Mouse (Mus musculus): ENCODE results near the gene Rere. TPM values are rescaled to one million over a fixed set of nuclear protein-coding genes. Genes with fewer than 3 reads are reported as not detected.

The Rere gene
- total and polyA plus RNA-seq, 3 experiments = 3.1 to 36.5 (median 8.7) TPM

GRCm38 (mm10) chr4:150605804-150606203 is 324.4 kb downstream of the Rere start:
- TF ChIP-seq SIN3A (IDR thresholded peaks at IDR 0.05; ENCODE audit: low read length) = no peak
- TF ChIP-seq POLR2AphosphoS2 (IDR thresholded peaks at IDR 0.05; ENCODE audit: low read depth, low read length) = no peak
- TF ChIP-seq CTCF (conservative IDR thresholded peaks at IDR 0.05 in 1 of 2, IDR thresholded peaks at IDR 0.05 in 1 of 2; ENCODE audit: low read depth in 2 of 2, low read length in 2 of 2) = no peak
- no peak for TF ChIP-seq MYC (IDR thresholded peaks at IDR 0.05; ENCODE audit: low read depth, low read length)
- TF ChIP-seq SMC3 (IDR thresholded peaks at IDR 0.05; ENCODE audit: low read depth, low read length) = no peak
- no peak for TF ChIP-seq ZC3H11A (IDR thresholded peaks at IDR 0.05; ENCODE audit: low read depth, low read length)
- TF ChIP-seq MEF2A (IDR thresholded peaks at IDR 0.05; ENCODE audit: borderline replicate concordance, low read depth, low read length) = no peak
- TF ChIP-seq CHD1 (IDR thresholded peaks at IDR 0.05; ENCODE audit: low read depth, low read length) = no peak
- TF ChIP-seq TBP (conservative IDR thresholded peaks at IDR 0.05; ENCODE audit: low read depth, low read length) = no peak
- TF ChIP-seq ZKSCAN1 (IDR thresholded peaks at IDR 0.05; ENCODE audit: borderline replicate concordance, low read depth, low read length) = no peak
- no peak for TF ChIP-seq IRF4 (IDR thresholded peaks at IDR 0.05; ENCODE audit: low read depth, low read length)
- Histone ChIP-seq H3K4me1 (ENCODE audit: control insufficient read depth in 1 of 2, insufficient read depth in 2 of 2) (peaks cover 0 to 15% of the 10 kb centered on the region in 2 experiments; a peak in 2 of 4 replicates), H3K79me2 (replicated peaks; ENCODE audit: control insufficient read depth, extremely low read depth, insufficient read depth, poor library complexity, severe bottlenecking) (no peaks in the 10 kb centered on the region), H3K4me3 (replicated peaks in 1 of 3; ENCODE audit: low read depth in 2 of 3, low read length in 2 of 3, poor library complexity in 1 of 3) (no peak overlapping the region), H3K4me2 (ENCODE audit: insufficient read depth, low read depth, poor library complexity, severe bottlenecking) (no peak overlapping the region), H3K27ac (ENCODE audit: insufficient read depth, low read depth) (no peak overlapping the region), H3K27me3 (replicated peaks) (no peaks in the 10 kb centered on the region), H3K9ac (ENCODE audit: insufficient read depth, low read depth) (no peak overlapping the region), H3K36me3 (replicated peaks in 1 of 2; ENCODE audit: control insufficient read depth in 1 of 2, insufficient read depth in 1 of 2, low read length in 1 of 2) (peaks cover 10 to 63% of the 10 kb centered on the region in 2 experiments), H3K9me3 (replicated peaks; ENCODE audit: low read length) (no peaks in the 10 kb centered on the region)
- no peak for DNase-seq (ENCODE audit: extremely low read depth)
- dilution Hi-C loops (cut with MboI; ENCODE audit: extremely low pct_ligation_motif_present, extremely low pct_unique_long_range_greater_than_20kb, low sequenced_read_pairs) (no loop called here), in situ Hi-C loops (cut with MboI; ENCODE audit: low pct_ligation_motif_present, low pct_unique_long_range_greater_than_20kb, low sequenced_read_pairs) (no loop called here)

GRCm38 (mm10) chr4:150606449-150607161 is 325.2 kb downstream of the Rere start:
- H3K27me3 ChIP-seq (replicated peaks) = no peaks in the 10 kb centered on the region
- dilution Hi-C loops (cut with MboI; ENCODE audit: extremely low pct_ligation_motif_present, extremely low pct_unique_long_range_greater_than_20kb, low sequenced_read_pairs) = no loop called here
- no peak overlapping the region for H3K4me2 ChIP-seq (ENCODE audit: insufficient read depth, low read depth, poor library complexity, severe bottlenecking)
- TF ChIP-seq KAT2A (IDR thresholded peaks at IDR 0.05; ENCODE audit: insufficient replicate concordance, low read length) (no peak), ZNF384 (IDR thresholded peaks at IDR 0.05; ENCODE audit: low read depth, low read length) (no peak), ZC3H11A (IDR thresholded peaks at IDR 0.05; ENCODE audit: low read depth, low read length) (no peak)
- H3K9ac ChIP-seq (ENCODE audit: insufficient read depth, low read depth) = no peak overlapping the region
- in situ Hi-C loops (cut with MboI; ENCODE audit: low pct_ligation_motif_present, low pct_unique_long_range_greater_than_20kb, low sequenced_read_pairs) = no loop called here
- peaks cover 0 to 15% of the 10 kb centered on the region in 2 experiments; a peak in 2 of 4 replicates for H3K4me1 ChIP-seq (ENCODE audit: control insufficient read depth in 1 of 2, insufficient read depth in 2 of 2)
- no peaks in the 10 kb centered on the region for H3K79me2 ChIP-seq (replicated peaks; ENCODE audit: control insufficient read depth, extremely low read depth, insufficient read depth, poor library complexity, severe bottlenecking)
- peaks cover 12 to 65% of the 10 kb centered on the region in 2 experiments for H3K36me3 ChIP-seq (replicated peaks in 1 of 2; ENCODE audit: control insufficient read depth in 1 of 2, insufficient read depth in 1 of 2, low read length in 1 of 2)
- H3K27ac ChIP-seq (ENCODE audit: insufficient read depth, low read depth) = no peak overlapping the region
- H3K4me3 ChIP-seq (replicated peaks in 1 of 3; ENCODE audit: low read depth in 2 of 3, low read length in 2 of 3, poor library complexity in 1 of 3) = no peak overlapping the region
- DNase-seq (ENCODE audit: extremely low read depth) = no peak
- no peaks in the 10 kb centered on the region for H3K9me3 ChIP-seq (replicated peaks; ENCODE audit: low read length)

All from CH12.LX (cell line).